Mouse (Mus musculus) 3134 (cell line): ENCODE measurements around the gene Srp14.
A peak's percentile ranks its signal among the peaks of the same experiment; 100 is the strongest.

ENCODE experiments used
- DNase-seq: peaks from one replicate; pipeline ENCODE4 v3.0.0-alpha.2; 2011; ENCODE audit warnings: low spot score; ENCODE audit not compliant: insufficient read length; ENCODE audit errors: extremely low read depth

The Srp14 gene

DNA sequence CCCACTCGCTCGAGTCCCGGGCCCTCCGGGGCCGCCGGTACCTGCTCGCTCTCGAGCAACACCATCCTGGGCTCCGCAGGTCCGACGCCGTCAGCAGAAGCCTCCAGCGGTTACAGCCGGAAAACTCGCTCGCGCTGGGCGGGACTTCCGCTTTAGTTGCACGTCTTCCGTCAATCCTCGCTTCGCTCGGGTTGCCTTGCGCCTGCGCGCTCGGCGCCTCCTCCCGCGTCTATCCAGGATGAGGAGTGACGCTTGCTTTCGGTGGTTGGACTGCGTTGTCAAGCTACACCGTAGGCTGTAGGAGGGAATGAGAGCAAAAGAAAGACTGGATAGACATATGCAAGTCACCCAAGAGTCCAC, at the start of gene Srp14:
TSS of gene Srp14 (minus strand) at position 162 of the 360 bp plus-strand sequence.
- peak; percentile 95 for DNase-seq

DNA sequence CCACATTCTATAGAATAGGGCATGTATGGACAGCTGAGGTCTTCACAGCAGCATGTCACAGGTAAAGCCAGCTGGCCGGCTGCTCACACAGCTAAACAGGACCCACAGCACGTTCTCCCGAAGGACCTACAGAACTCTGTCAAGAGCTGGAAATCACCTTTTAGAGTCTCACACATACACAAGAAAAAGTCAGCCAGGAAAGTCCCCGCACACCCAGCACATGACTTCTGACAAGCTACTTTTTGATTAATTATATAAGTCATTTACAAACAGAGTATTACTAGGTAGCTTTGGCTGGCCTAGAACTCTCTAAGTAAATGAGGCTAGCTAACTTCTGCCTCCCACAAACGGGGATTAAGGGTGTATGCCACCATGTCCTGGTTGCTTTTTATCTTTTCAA, 47.0 kb upstream of the Srp14 start:
- DNase-seq = no peak

DNA sequence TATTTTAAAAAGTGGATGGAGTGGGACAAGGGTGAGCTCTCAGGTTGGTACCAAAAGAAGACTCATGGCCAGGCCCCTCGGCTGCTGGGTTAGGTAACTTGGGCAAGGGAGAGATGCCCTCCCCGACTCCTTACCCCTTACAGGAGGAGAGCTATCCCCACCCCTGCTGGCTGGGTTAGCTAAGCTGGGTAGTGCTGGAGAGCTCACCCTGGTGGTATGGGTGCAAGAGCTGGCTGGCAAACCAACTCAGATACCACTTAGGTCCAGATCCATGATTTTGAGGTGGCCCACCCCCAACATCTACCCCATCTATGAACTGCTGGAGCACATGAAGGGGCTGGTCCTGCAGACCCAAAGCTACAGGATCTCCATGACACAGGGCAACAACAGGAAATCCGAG, 45.3 kb upstream of the Srp14 start:
- DNase-seq = no peak

DNA sequence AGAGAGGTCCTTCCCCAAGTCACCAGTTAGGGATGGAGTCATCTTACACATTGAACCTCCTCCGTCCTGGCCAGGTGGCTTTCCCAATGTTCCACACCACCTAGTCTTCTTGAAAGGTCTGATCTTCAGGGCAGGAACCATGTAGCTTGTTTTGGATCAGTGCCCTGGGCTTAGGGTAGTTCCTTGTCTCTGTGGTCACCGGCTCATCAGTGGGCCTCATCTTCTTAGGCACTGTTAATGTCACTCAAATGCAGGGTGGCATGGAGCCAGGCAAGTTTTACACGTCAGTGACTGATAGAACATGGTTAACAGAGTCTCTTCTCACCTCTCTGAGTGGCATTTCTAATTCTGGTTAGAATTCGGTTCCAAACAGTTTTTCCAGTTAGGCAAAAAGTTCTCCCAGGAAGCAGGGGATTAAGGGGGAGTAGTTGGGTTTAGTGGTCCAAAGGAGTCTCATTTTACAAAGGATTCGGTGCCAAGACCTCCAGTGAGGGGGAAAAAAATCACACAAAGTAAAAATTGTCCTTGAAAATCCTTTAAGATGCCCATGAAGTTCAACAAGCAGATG, 43.7 kb upstream of the Srp14 start:
- no peak for DNase-seq

DNA sequence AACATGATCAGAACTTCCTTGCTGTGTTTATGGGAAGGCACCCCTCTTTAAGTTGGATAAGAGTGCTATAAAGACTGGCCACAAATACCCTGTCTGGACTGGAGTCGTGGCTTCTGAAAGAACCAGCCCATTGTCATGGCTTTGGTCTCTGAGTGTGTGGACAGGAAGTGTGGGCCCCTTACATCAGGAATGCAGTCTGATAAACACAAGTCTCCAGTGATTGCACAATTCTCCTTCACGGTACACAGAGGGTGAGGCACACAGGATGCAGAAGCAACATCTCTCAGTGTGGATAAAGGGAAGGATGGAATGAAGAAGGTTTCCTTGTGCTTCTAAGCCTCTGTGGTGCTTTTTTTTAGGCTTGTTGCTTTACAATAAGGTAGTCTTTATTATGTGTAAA, 42.8 kb upstream of the Srp14 start:
- no peak for DNase-seq

DNA sequence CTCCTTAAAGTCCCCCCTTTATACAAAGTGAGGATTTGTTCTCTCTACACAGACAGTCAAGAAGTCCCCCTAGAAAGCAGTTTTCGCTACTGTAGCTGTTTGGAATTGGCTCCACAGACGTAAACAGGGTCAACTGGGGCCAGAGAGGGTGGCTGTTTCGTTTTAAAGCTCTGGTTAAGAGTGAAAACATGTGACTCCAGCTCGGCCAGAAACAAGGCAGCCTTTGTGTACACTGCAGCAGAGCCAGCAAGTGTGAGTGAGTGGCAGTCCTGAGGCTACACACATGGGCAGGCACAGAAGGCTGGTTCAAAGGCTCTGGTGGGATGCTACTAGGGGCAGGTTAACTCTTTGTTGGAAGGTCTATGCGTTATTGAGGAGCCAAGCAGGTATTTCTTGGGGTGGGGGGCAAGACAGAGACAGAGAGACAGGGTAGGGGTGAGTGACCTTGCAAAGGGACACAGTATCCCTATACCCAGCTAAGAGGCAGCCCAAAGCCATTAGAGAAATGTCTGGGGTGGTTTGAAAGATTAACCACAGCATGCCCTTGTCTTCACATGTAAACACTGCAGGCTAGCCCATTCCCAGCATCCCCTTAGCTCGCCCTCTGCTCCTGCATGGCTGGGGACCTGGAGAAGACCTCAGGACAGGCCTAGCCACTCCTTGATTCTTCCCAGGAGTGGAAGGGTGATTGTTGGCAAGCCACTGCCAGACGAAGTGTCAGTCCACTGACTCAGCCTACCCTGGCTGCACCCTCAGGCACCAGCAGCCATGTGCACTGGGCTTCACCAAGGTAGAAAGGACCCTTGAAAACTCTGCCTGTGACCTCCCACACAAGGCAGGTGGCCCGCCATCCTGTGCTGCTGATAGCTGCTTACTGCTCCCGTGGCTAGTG, 40.8 kb upstream of the Srp14 start:
- peak; percentile 70 for DNase-seq

DNA sequence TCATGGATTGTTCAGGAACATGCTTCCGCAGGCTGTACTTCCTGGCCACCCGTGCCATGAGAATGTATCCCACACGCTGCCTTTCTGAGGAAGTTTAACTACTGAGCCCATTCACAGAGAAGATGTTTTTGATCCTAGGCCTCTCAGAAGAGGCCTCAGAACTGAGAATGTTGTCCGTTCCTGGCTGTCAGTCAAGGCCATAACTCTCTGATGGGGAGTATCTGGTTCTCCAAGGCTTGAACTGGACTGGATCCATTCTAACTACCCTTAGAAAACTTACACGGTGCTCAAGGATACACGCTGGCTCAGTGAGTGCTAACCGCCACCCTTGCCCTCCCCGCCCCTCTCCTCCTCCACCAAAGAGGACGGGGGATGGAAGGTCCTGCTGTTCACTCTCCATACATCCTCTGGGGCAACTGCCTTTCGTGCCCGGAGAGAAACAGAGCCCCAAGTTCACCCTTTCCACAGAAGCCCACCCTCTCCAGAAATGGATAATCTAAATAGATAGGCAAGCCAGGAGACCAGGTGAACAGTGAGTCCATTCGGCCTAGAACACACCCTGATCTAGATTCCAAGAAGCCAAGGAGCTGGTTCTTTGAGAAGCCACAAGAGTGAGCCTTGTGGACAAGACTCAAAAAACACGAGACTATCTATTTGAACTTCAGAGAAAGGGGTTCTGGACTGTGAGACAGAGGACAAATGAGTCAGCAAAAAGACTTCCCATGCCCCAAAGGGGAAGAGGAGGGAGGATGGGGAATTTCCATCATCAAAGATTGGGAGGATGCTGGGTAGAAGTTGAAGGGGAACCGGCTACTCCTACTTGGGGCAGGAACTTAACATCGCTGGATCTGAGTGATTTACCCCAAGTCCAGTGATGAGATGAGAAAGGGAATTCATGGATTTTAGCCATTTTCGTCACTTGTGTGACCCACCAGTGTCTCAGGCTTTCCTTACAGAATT, 33.2 kb upstream of the Srp14 start:
- no peak for DNase-seq

DNA sequence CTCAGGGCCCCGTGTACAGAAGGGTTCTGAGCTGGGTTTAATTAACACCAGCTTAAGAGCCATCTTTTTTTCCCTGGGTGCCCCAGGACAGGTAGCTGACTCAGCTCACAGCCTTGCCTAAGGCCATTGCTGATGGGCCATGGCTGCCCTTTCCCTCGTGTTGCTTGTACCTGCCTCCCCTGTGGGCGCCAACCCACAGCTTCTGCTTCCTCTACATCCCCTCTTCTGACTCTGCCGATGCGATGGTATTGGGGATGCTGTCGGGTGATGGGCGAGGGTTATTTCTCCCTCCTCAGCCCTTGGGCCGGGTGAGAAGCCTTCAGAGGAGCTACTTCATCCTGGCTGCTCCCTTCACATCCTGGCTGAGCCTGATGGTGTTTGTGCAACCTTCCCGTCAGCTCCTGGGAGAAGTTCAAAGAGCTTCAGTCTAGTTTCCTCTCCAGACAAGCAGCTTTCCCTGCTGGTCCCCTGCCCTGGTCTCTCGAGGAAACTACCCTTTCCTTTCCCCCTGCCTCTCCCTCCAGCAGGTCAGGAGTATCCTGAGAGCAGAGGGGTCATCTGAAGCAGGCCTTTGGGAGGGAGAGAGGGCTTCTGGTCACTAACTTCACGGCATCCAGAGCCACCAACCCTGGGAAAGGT, 32.4 kb upstream of the Srp14 start:
- DNase-seq = no peak

DNA sequence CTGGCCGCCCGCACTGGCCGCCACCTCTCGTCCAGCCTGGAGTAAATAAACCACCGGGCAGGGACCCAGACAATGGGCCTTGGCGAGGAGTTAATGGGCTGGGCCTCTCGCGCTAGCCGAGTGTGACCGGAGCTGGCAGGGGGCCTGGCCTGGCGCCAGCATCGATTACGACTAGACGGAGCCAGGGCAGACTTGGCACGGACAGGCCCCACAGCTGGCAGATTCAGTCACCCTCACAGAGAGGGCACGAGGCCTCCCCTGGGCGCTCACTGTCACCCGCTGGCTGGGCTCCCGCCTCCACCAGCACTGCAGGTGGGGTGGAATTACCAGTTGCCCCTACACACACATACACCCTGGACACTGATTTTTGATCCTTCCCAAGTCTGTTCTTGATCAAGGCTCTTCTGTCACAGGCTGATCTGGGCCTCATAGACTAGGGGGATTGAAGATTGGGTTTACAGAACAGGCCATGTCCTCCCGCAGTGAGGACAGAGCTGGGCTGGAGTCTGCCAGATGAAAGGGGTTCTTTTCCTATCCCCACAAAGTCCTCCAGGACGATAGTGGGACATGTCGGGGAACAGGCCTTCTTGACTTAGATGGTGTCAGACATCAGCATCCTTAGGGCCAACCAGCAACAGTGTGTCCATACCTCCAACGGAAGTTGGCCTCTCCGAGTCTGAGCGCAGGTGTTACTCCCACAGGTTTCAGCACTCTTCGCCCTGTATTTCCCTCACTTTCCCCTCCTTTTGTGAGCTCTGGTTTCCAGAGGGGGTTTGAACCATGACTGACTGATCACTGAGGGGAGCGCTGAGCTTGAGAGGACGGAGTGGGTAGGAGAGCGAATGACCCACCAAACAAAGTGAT, 31.2 kb upstream of the Srp14 start:
- DNase-seq = peak; percentile 92

DNA sequence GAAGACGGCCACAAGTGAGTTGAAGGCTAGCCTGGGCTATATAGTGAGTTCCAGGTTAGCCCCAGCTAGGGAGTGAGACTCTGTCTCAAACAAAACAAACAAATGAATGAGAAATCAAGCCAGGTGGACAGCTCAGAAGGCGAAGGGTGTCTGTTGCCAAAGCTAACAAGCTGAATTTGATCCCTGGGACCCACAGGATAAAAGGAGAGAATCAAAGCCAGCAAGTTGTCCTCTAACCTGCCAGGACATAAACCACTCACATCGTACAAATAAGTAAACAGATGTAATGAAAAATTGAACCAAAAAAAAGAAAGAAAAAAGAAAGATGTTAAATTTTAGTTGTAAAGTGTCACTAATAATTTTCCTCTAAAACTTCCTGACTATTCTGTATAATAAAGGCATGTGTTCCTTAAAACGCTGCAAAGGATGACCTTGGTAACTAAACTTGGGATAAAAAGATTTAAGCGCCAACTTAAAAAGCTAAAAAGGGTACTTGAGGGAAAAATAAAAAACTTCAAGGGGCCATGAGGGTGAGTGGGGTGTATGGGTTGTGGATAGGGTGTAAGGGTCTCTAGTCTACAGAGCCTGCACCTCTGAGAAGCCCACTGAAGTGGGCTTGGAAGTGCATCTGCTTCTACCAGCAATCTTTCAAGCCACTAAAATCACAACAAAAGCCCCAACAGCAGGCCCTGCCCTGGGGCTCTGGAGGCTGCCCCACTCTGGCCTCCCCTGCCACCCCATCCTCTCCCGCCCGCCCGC, 30.4 kb upstream of the Srp14 start:
- no peak for DNase-seq

DNA sequence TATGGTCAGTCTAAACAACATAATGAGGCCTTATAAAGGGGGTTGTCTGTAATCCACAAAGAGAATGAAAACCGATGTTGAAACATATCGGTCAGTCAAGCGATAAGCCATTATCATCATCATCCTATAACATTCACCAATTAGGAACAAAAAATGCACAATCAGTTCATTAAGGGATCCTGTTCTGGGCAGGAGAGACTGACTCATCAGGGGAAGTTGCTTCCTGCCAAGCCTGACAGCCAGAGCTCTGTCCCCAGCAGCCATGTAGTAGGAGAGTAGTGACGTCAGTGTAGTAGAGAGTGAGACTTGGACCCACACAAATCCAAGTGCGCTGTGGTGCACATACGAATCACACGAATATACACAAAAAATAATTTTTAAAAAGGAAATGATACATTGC, 27.6 kb upstream of the Srp14 start:
- DNase-seq = no peak

DNA sequence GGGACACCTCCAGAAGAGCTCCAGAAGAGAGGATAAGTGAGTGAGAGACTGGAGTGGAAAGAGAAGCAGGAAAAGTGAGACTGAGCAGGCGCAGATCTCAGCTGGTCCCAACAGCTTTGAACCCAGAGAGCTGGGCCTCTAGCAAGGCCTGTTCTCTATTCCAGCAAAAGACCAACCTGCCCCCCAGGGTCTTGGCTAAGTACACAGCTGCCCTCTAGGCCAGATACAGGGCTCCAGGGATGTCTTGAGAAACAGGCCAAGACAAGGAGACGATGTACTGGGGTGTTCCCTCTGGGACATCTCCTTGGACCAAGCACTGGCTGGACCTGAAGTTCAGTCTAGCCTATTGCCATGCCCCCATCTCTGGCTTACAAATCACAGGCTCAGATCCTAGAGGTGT, 20.7 kb upstream of the Srp14 start:
- no peak for DNase-seq

DNA sequence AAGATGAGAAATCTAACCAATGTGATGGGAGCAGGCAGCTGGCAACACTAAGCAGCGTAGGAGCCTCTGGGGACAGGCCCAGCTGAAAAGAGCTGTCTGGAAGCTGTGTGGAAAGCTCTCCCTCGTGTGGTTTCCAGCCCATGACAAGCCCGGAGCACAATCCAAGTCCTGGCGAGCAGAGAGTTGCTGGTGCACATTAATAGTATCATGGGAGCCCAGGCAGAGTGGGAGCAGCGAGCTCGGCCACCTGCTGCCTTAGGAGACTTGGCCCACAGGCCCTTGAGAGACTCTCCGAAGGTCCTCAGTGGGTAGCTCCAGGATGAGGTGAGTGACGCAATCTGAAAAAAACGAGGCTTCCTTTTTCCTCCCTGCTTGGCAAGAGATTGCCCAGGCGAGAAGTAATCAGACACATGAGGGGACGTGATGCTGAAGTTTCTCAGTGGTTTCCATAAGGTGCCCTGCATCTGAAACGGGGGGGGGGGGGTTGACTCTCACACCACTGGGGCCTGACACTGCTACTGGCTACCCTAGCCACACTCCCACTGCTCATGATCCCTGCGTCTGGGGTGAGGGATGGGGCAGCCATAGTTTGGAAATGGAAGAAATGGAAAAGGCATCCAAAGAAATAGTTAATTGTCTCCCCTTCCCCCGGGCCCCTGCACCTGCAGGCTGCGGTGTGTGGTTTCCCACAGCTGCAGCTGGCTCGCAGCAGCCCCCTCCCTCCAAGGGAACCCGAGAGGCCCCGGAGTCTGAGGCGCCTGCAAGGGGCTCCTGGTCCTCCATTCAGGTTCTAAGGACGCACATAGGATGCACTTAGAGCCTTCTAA, 19.8 kb upstream of the Srp14 start:
- no peak for DNase-seq

DNA sequence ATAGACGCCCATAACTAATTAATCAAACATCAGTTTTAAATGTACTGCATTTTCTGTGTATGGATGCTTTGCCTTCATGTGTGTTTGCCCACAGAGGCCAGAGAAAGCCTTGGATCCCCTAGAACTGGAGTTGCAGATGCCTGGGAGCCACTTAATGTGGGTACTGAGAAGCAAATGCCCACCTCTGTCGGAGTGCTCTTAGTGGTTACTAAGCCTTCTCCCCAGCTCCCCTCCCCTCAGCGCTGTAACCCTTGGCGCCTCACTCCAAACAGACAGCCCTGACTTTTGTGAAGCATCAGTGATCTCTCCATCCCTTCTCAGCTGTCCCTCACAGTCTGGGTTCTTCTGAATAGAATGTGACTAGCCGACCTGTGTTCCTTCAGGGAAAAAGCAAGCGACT, 19.0 kb upstream of the Srp14 start:
- DNase-seq = no peak

DNA sequence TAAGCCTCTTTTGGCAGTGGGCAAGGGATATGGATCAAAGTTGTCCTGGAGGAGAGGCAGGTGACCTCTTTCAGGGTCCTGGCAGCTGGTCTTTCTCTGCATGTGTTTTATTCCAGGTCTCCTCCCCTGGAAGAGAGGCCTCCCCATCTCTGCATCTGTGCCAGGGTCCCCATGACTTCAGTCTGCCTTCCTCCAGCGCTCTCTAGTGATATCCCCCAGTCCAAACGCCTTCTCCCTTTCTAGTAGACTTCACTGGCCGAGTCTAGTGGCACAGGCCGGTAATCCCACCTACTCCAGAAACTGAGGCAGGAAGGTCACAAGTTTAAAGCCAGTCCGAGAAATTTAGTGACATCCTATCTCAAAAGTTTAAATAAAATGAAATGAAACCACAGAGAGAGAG, 18.4 kb upstream of the Srp14 start:
- no peak for DNase-seq

DNA sequence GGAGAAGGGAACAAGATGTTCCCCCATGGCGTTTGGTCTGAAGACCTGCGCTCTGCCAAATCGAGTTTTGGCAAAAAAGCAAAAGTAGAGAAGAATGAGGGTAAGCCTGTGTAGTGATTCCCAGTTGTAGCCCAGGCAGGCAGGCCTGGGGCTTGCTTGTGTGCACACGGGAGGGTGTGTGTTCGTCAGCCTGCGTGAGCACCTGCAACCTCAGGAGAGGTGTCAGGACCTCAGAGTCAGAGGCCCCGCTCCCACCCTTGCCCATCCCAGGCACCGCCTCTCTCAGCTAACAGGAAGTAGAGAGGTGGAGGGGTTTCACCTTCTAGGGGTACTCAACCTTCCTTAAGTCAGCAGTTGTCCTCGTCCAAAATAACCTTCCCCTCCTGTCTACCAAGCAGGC, 15.5 kb upstream of the Srp14 start:
- no peak for DNase-seq

DNA sequence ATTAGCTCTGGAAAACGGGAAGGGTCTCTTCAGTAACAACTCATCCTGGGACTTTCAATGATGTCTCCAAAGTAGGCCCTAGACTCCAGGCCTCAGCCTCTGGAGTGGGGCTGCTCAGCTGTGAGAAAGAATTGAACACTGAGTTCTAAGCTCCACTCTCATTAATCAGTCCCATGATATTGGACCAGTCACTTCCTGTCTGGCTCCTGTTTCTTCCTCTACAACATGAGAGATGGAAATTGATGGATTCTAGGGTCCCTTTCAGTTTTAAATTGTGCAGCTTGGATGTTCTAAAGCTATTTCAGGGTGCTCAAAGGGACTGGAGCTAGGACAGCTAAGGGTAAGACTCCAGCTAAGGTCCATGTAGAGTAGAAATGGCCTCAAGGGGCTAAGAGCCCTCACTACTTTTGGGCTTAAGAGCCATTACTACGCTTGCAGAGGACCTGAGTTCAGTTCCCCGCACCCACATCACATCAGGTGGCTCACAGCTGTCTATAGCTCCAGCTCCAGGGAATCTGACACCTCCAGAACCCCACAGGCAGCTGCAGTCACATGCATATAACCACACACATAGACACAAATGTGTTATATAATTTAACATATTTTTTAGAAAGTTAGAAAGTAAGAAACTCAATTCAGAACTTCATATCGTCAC, 12.4 kb upstream of the Srp14 start:
- DNase-seq = no peak

DNA sequence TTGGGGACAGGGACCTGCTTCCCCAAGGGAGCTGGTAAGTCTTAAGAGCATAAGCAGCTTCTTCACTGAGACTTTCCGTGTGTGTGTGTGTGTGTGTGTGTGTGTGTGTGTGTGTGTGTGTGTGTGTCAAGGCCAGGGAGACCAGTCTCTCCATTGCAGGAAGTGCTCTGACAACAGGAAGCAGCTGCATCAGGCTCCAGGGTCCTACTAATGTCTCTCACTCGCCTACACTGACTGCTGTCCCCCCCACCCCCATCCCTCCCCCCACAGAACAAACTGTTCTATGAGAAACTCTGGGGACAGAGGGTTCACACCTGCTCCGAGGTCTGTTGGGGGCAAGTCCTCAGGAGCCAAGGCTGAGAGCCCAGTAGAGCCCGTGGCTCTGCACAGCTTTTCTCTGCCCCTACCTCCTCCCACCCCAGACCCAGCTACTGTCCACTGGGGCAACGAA, 11.8 kb upstream of the Srp14 start:
- no peak for DNase-seq
